Mouse (Mus musculus): ENCODE measurements at regions not wholly inside any gene's neighbourhood (a gene's known extent, or its start where the extent isn't known, plus 50 kb on each side); places are given as distances from the start of the nearest gene placed in this dataset.

GRCm38 (mm10) chr2:64860113-64860512 is 164.7 kb downstream of the Grb14 start:
- DNase-seq: no peak

- peak; percentile 70 for DNase-seq
These were observed 170.9 kb downstream of the Grb14 start for GRCm38 (mm10) chr2:64853918-64854317.

DNA sequence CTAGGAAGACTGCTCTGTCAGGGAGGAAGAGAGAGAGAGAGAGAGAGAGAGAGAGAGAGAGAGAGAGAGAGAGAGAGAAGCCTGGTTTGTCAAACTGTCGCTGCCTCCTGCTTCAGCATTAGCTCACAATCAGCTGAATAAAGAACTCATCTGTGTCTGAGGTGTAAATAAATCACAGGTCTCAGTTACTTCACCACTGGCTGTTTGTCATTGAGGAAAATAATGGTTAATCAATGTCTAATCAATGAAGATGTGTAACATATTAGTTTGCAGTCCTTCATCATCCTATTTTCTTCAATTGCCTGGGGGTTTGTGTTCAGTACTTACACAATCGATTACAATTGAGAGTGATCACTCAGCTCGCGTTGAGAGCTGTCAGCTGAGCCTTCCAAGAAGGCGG is 171.9 kb downstream of the Grb14 start:
- DNase-seq: no peak

GRCm38 (mm10) chr2:64851096-64851495 is 173.7 kb downstream of the Grb14 start:
- DNase-seq: no peak

DNA sequence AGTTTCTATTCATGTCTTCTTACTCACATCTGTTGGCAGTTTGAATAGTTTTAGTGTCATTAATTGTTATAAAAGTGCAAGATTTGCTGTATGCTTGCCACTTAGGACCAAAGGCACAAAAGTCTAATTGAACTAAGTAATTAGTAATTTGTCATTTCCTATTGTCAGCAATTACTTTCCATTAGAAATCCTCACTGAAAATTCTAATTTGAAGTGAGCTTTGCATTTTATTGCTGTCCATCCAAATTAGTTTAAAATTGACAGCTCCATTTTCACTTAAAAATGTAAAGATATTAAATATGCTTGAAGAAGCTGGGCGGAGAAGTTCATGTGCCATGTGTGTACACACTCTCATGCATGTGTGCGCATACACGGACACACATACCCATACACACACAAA is 174.1 kb downstream of the Grb14 start:
- no peak for DNase-seq

DNA sequence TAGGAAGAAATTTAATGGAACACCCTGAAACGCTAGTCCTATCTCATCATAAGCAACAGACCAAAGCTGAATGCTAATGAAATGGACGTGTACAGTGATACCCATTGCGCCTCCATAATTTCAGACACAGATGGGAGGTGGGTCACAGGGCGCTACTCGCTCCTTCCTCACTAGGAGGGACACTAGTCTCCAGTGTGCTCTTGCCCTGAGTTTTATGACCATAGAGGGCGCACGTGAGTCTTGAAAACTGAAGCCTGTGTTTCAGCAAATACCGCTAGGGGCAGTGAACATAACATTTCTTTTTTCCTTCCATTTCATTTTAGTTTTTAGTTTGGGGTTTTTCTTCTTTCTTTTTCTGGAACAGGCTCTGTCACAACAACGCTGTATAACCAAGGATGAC is 200.3 kb downstream of the Grb14 start:
- no peak for DNase-seq

DNA sequence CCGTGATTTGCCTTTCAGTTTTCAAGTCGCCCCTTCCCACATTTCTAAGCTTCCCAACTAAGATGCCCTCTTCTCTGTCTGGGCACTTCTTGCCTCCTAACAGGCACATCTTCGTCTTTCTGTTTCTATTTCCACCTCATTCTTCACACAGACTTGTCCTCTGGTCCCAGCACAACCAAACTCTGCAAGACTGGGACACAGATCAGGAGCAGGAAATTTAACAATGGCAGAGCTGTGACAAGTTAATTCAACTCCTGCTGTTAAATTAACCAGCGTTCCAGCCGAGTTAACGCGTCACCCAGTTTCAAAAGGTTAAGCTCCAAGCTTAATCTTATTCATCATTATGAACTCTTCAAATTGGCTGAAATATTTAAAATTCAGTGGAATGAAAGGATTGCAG is 200.9 kb downstream of the Grb14 start:
- DNase-seq: no peak

DNA sequence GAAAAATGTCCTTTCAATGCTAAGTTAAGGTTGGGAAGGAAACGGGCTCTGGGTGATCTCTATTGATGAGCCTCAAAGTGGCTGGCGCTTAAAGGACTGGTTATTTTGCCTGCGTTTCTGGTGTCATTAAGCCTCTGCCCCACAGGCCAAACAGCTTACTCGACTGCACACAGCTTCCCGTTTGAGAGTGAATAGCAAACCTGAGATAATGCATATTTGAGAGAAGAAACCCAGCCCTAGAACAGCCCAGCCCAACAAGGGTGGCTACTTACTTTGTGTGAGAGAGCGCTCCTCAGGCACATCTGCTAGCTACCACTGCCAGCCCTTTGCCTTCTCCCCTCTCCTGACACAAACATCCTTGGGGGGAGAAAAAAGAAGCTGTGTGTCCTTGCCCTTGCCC is 201.7 kb downstream of the Grb14 start:
- DNase-seq: no peak

DNA sequence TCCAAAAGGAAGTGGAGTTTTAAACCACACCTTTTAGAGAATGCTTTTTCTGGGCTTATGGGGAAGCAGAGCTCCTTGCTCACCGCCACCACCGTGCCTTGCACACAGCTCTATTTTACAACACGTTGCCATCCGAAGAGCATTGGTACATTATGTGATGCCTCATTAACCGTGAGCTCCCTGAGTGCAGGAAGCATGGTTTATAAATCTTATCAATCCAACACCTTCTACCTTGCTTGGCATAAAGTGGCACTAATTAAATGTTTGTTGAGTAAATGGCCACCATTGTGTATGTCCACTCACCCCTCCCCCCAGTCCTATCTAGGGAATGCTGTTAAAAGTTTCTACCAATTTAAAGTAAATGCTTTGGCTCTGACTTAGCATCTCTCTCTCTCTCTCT is 206.6 kb downstream of the Grb14 start:
- no peak for DNase-seq
